Mouse (Mus musculus) brain, embryonic 14.5 days (tissue): Measurements from ENCODE around the gene Abcc2.

Experiments
- CTCF ChIP-seq: fragments of 200-500 bp; IDR thresholded peaks from 2 replicates; pipeline ENCODE4 v1.5.1; 2012; ENCODE audit warnings: inconsistent platforms, mild to moderate bottlenecking, moderate library complexity, borderline replicate concordance; ENCODE audit not compliant: insufficient read depth, insufficient read length; ENCODE audit errors: extremely low read depth
- POLR2A ChIP-seq: fragments of 200-500 bp; IDR thresholded peaks from 2 replicates; pipeline ENCODE4 v1.6.1; 2012; ENCODE audit warnings: mild to moderate bottlenecking, inconsistent platforms, borderline replicate concordance; ENCODE audit not compliant: poor library complexity, insufficient read depth, insufficient read length, severe bottlenecking; ENCODE audit errors: extremely low read depth

DNA sequence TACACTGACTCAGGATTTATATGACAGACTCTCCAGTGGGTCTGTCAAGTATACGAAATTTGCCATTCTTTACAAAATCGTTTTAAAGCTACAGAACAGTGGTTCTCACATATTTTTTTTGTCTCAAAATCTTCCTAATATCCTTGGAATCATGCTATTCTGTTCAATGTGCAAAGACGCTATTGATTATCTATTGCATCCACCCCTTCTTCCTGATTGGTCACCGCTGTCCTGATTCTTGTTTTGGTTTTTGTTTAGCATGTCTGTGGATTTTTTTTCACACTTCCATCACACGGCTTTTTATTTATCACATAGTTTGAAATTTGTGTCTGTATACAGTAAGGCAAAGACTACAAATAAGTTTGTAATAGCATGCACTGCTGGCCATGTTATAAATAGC lies 15.5 kb upstream of the Abcc2 start:
- TF ChIP-seq CTCF (no peak), POLR2A (no peak)
